Mouse (Mus musculus) layer of hippocampus, postnatal 10 days (tissue): ENCODE measurements around the gene Rsg1. TPM values are rescaled to one million over a fixed set of nuclear protein-coding genes. Genes with fewer than 3 reads are reported as not detected.
A peak's percentile ranks its signal among the peaks of the same experiment; 100 is the strongest.

Source experiments
- DNase-seq, 2 experiments: peaks; one replicate each; pipeline ENCODE4 v3.0.0; 2021; ENCODE audit warnings: low spot score in 2 of 2
- long read RNA-seq: library from polyadenylated mRNA; stranded (forward); transcript quantifications from one replicate; pipeline ENCODE4 v2.0.0, GENCODE M21; 2023
- total RNA-seq, 2 experiments: library from RNA; stranded (reverse); gene quantifications; 2 replicates each; pipeline ENCODE4 v1.2.3; 2021

The Rsg1 gene
- 1 to 10 TPM; 2.0 to 3.9 TPM for total RNA-seq
- long read RNA-seq, partial matches to known transcripts: 0 of 1 reads
- long read RNA-seq, other reads (novel, unspliced or antisense): 1 of 1 reads

GRCm38 (mm10) chr4:141213770-141214336, at the start of gene Rsg1:
TSS of gene Rsg1 (plus strand) at chr4:141213956.
- peak; percentile 95 to 96 for DNase-seq

GRCm38 (mm10) chr4:141165744-141166292, 47.9 kb upstream of the Rsg1 start:
- DNase-seq: no peak

GRCm38 (mm10) chr4:141167156-141167555, 46.6 kb upstream of the Rsg1 start:
- no peak for DNase-seq

GRCm38 (mm10) chr4:141172121-141172520, 41.6 kb upstream of the Rsg1 start:
- no peak for DNase-seq

- DNase-seq: no peak
Observed at GRCm38 (mm10) chr4:141175783-141176182, 38.0 kb upstream of the Rsg1 start.

GRCm38 (mm10) chr4:141176328-141176838, 37.4 kb upstream of the Rsg1 start:
- DNase-seq: no peak

GRCm38 (mm10) chr4:141178500-141178899, 35.3 kb upstream of the Rsg1 start:
- DNase-seq: no peak

- DNase-seq: no peak
Observed at GRCm38 (mm10) chr4:141180831-141181230, 32.9 kb upstream of the Rsg1 start.

- no peak for DNase-seq
Observed at GRCm38 (mm10) chr4:141181981-141182380, 31.8 kb upstream of the Rsg1 start.

- DNase-seq: no peak
Observed at GRCm38 (mm10) chr4:141183932-141184331, 29.8 kb upstream of the Rsg1 start.

- no peak for DNase-seq
Observed at GRCm38 (mm10) chr4:141184426-141184825, 29.3 kb upstream of the Rsg1 start.

GRCm38 (mm10) chr4:141186923-141187836, 26.6 kb upstream of the Rsg1 start:
- DNase-seq: no peak

- DNase-seq: no peak
Observed at GRCm38 (mm10) chr4:141191294-141191693, 22.5 kb upstream of the Rsg1 start.

- DNase-seq: no peak
Observed at GRCm38 (mm10) chr4:141194553-141194952, 19.2 kb upstream of the Rsg1 start.

- no peak for DNase-seq
Observed at GRCm38 (mm10) chr4:141196981-141197685, 16.6 kb upstream of the Rsg1 start.

GRCm38 (mm10) chr4:141197686-141198035, 16.1 kb upstream of the Rsg1 start:
- DNase-seq: no peak

GRCm38 (mm10) chr4:141200906-141201305, 12.8 kb upstream of the Rsg1 start:
- DNase-seq: no peak

GRCm38 (mm10) chr4:141202192-141202591, 11.6 kb upstream of the Rsg1 start:
- no peak for DNase-seq

- peak; percentile 50 to 64 for DNase-seq
Observed at GRCm38 (mm10) chr4:141204580-141205061, 9.1 kb upstream of the Rsg1 start.

- no peak for DNase-seq
Observed at GRCm38 (mm10) chr4:141207081-141207480, 6.7 kb upstream of the Rsg1 start.

GRCm38 (mm10) chr4:141210524-141211219, 3.1 kb upstream of the Rsg1 start:
- DNase-seq: no peak
